Mouse (Mus musculus) kidney, embryonic 15.5 days (tissue): Measurements from ENCODE around the gene Atg7. TPM values are rescaled to one million over a fixed set of nuclear protein-coding genes. Genes with fewer than 3 reads are reported as not detected.
A peak's percentile ranks its signal among the peaks of the same experiment; 100 is the strongest.

Experiments
- ATAC-seq: fragments of 200-750 bp; cut with Nextera tagmentation; replicated peaks from 2 replicates; pipeline ENCODE4 v1.8.0; 2017; ENCODE audit warnings: moderate TSS enrichment; ENCODE audit not compliant: low FRiP score
- H3K27ac ChIP-seq: fragments of 300-500 bp; sonication (generic); 2 replicates; pipeline ENCODE4 v1.5.1; 2015; ENCODE audit warnings: mild to moderate bottlenecking, inconsistent platforms
- H3K27me3 ChIP-seq: fragments of 300-500 bp; sonication (generic); 2 replicates; pipeline ENCODE4 v1.6.1; 2015; ENCODE audit warnings: inconsistent platforms
- H3K36me3 ChIP-seq: fragments of 300-500 bp; sonication (generic); 2 replicates; pipeline ENCODE4 v1.6.1; 2015; ENCODE audit warnings: inconsistent platforms
- H3K4me1 ChIP-seq: fragments of 300-500 bp; sonication (generic); 2 replicates; pipeline ENCODE4 v1.6.1; 2015; ENCODE audit warnings: inconsistent platforms
- H3K4me2 ChIP-seq: fragments of 300-500 bp; sonication (generic); 2 replicates; pipeline ENCODE4 v1.6.1; 2015; ENCODE audit warnings: moderate library complexity, mild to moderate bottlenecking, inconsistent platforms
- H3K4me3 ChIP-seq: fragments of 300-500 bp; sonication (generic); replicated peaks from 2 replicates; pipeline ENCODE4 v1.5.1; 2015; ENCODE audit warnings: mild to moderate bottlenecking, inconsistent platforms
- H3K9ac ChIP-seq: fragments of 300-500 bp; sonication (generic); 2 replicates; pipeline ENCODE4 v1.6.1; 2015; ENCODE audit warnings: mild to moderate bottlenecking, inconsistent platforms
- H3K9me3 ChIP-seq: fragments of 300-500 bp; sonication (generic); replicated peaks from 2 replicates; pipeline ENCODE4 v1.6.1; 2016; ENCODE audit warnings: inconsistent platforms
- WGBS: fragments of 180-500 bp; shearing (Covaris S2); methylation state at CpG from one replicate; pipeline ENCODE4 v1.1.7; 2015; ENCODE audit warnings: mixed read lengths; 5-methylcytosine and 5-hydroxymethylcytosine counted together
- polyA plus RNA-seq: library from polyadenylated mRNA; unstranded; fragments of >200 nt; fragmentation: Nextera tagmentation; extraction: Ambion mirVana; gene quantifications from 2 replicates; pipeline ENCODE4 v1.2.1, GENCODE M21; 2015

The Atg7 gene
- polyA plus RNA-seq, 1 experiment from 2014 or later: 23.4 TPM

DNA sequence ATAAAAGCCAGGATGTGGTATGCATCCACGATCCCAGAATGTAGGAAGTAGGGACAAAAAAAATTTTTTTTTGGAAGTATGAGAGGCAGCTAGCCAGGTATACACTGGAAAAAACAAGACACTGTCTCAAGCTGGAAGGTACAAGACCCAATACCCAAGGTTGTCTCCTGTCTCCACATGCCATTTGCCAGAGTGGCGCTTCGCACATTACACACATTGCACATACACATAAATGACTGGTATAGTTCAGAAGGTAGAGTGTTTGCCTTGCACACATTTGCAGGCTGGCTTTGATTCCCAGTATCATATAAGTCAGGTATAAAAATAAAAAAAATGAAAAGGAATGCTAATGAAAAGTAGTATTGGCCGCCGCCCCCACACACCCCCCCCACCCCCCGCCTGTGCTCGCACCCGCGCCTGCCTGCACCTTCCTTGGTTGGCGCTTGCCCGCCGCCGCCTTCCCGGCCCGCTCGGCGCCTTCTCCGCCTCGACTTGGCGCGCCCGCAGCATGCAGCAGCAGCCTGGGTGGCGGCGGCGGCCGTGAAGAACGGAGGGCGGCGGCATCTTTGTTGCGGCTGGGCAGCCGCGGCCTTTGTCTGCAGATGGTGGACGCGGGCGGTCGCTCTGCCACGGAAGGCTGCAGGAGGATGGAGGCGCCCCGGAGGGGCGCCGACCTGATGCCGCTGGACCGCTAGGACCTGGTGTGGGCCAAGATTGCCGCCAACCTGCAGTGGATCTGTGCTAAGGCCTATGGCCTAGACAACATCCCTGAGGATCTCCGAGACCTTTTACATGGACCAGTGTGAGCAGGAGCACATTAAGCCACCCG, 95.2 kb downstream of the Atg7 start:
- peaks cover 9% of the 10 kb centered on the region for H3K27me3 ChIP-seq
- WGBS: 22% methylated on average over 41 of the region's 46 CpGs
- ATAC-seq: peak; percentile 25; the same call in 1 of the 2 replicates
- peak overlapping the region; percentile 44 for H3K9ac ChIP-seq
- peak overlapping the region; percentile 35 for H3K4me3 ChIP-seq
- peak overlapping the region; percentile 69 for H3K4me2 ChIP-seq
- H3K4me1 ChIP-seq: peaks cover 9% of the 10 kb centered on the region
- no peaks in the 10 kb centered on the region for H3K9me3 ChIP-seq
- H3K27ac ChIP-seq: no peak overlapping the region
- peaks cover 4% of the 10 kb centered on the region; the same call in 1 of the 2 replicates for H3K36me3 ChIP-seq

DNA sequence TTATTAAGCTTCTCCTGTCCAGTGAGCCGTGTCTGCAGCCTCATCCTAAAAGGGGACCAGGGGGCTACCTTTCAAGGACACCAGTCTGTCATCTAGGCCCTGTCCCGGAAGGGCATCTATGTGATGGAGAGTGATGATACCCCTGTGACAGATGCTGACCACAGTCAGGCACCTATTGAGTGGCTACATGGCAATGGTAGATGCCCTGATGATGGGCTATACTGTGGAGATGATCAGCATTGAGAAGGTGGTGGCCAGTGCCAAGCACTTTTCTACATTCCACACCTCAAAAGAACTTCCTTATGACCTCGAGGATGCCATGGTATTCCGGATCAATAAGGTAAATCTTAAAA, 95.8 kb downstream of the Atg7 start:
- ATAC-seq: no peak
- H3K4me2 ChIP-seq: peak overlapping the region; percentile 69
- no peaks in the 10 kb centered on the region for H3K9me3 ChIP-seq
- peaks cover 9% of the 10 kb centered on the region for H3K27me3 ChIP-seq
- peaks cover 4% of the 10 kb centered on the region; the same call in 1 of the 2 replicates for H3K36me3 ChIP-seq
- H3K4me1 ChIP-seq: peaks cover 9% of the 10 kb centered on the region
- peak overlapping the region; percentile 35; the same call in 1 of the 2 replicates for H3K4me3 ChIP-seq
- 85% methylated on average over 4 of the region's 4 CpGs for WGBS
- H3K27ac ChIP-seq: no peak overlapping the region
- H3K9ac ChIP-seq: peak overlapping the region; percentile 44; the same call in 1 of the 2 replicates

DNA sequence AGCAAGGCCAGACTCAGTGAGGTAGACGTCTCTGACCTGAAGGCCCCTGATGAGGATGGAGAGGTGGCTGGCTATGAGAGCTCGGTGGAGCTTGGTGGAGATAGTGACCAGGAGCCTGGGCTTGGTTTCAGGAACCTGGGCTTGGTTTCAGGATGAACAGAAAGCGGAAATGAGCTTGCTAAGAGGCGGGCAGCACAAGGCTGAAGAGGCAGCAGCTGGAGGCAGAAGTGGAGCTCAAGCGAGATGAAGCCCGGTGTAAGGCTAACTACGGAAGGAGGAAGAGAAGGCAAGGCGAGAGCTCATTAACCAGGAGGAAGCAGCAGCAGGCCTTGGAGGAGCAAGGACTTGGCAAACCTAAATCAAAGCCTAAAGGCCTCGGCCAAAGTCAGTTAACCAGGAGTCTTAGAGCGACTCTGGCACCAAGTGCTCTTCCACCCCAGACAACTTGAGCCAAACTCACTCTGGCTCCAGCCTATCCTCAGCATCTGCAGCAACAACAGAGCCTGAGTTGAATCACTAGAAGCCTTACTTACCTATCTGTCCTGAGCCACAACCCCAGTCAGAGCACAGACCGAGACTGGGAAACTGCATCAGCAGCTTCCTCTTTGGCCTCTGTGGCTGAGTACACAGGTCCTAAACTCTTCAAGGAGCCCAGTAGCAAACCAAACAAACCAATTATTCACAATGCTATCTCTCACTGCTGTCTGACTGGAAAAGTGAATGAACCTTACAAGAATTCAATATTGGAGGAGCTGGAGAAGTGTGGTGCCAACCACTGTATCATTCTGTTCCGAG, 99.5 kb downstream of the Atg7 start:
- Histone ChIP-seq H3K36me3 (no peaks in the 10 kb centered on the region), H3K9ac (no peak overlapping the region), H3K27ac (no peak overlapping the region), H3K4me3 (no peak overlapping the region), H3K4me1 (peaks cover 29% of the 10 kb centered on the region), H3K4me2 (no peak overlapping the region), H3K27me3 (peaks cover 4% of the 10 kb centered on the region; the same call in 1 of the 2 replicates), H3K9me3 (no peaks in the 10 kb centered on the region)
- no peak for ATAC-seq
- WGBS: 85% methylated on average over 12 of the region's 12 CpGs

DNA sequence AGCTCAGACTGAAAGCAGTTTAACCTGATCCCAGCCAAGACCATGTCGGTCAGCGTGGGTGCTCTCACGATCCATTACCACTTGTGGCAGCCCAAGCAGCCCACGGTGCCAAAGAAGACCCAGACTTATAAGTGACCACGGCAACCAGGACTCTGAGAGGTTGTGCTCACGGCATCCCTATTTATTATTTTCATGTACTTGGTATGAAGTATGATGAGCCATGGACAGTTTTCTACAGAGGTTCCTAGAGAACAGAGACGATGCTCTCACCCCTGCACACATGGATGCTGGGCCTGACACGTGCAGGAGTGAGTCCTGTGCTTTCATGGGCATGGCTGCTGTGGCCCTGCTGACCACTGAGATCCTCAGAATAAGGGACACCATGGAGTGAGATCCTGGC, 100.2 kb downstream of the Atg7 start:
- H3K4me3 ChIP-seq: no peak overlapping the region
- 87% methylated on average over 8 of the region's 8 CpGs for WGBS
- H3K9ac ChIP-seq: no peak overlapping the region
- ATAC-seq: no peak
- H3K27me3 ChIP-seq: no peaks in the 10 kb centered on the region
- no peak overlapping the region for H3K4me2 ChIP-seq
- peaks cover 26% of the 10 kb centered on the region for H3K4me1 ChIP-seq
- H3K27ac ChIP-seq: no peak overlapping the region
- no peaks in the 10 kb centered on the region for H3K9me3 ChIP-seq
- H3K36me3 ChIP-seq: no peaks in the 10 kb centered on the region

DNA sequence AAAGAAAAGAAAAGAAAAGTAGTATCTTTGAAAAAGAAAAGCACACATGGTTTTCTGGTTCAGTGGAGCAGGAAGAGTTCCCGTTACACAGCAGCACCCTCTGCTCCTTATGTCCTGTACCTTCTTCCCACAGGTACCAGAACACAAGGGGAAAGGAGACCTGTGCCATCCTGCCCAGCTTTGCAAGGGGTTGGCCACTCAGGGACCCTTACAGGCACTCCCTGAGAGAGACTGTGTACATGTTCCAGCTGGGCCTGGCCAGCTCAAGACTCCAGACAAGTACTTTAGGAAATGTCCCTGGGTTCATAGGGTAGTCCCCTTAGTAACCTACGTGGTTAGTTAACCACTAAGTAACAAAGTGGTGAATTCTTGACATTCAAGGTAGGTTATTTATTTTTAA, 100.9 kb downstream of the Atg7 start:
- Histone ChIP-seq H3K36me3 (no peaks in the 10 kb centered on the region), H3K27ac (no peak overlapping the region), H3K4me3 (no peak overlapping the region), H3K27me3 (no peaks in the 10 kb centered on the region), H3K9me3 (no peaks in the 10 kb centered on the region), H3K4me1 (peaks cover 19% of the 10 kb centered on the region; the same call in 1 of the 2 replicates), H3K9ac (no peak overlapping the region), H3K4me2 (no peak overlapping the region)
- ATAC-seq: no peak
- WGBS: 59% methylated on average over 2 of the region's 2 CpGs

DNA sequence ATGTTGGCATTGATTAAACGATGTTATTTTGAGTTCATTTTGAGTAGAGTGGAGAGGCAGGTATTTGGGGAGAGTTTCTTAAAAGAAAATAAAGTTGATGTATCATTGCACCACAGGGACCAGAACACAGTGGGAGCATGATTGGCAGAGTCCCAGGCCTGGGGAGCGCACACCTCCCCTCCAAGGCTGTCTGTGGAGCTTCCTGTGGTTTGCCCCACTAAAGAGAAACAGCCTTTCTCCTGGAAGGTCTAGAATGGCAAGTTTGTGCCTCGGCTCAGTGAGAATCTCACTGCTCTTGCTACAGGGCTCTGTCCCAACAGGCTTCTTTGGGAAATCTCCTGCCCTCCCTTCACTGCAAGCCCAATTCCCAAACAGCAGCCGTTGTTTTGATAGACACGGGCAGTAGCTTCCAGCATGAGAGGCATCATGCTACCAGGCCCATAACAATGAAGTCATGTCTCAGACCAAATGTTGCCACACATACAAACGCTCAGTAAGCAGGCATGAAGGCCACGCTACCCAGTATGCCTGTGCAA, 103.6 kb downstream of the Atg7 start:
- no peak for ATAC-seq

DNA sequence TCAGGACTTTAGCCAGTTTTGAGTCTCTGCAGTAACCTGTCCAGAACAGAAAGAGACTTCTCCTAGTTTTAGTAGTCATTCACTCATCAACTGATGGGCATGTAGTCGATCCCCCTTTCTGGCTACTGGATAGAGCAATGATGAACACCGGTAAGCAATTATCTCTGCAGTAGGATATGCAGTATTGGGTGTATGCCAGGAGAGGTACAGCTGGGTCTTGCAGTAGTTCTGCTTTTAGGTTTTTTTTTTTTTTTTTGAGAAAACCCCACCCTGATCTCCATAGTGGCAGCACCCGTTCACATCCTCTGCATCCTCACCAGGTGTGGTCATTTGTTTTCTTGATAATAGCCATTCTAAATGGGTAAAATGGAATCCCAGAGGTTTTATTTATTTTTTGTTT, 105.5 kb downstream of the Atg7 start:
- H3K9me3 ChIP-seq: no peaks in the 10 kb centered on the region
- H3K27ac ChIP-seq: no peak overlapping the region
- no peaks in the 10 kb centered on the region for H3K36me3 ChIP-seq
- no peaks in the 10 kb centered on the region for H3K27me3 ChIP-seq
- H3K4me3 ChIP-seq: no peak overlapping the region
- H3K4me2 ChIP-seq: no peak overlapping the region
- no peak for ATAC-seq
- 93% methylated on average over 3 of the region's 3 CpGs for WGBS
- peaks cover 19% of the 10 kb centered on the region; the same call in 1 of the 2 replicates for H3K4me1 ChIP-seq
- no peak overlapping the region for H3K9ac ChIP-seq

More for the DNA sequence above, 103.6 kb downstream of the Atg7 start:
- Histone ChIP-seq H3K4me3 (no peak overlapping the region), H3K36me3 (no peaks in the 10 kb centered on the region), H3K4me2 (no peak overlapping the region), H3K4me1 (peaks cover 19% of the 10 kb centered on the region; the same call in 1 of the 2 replicates), H3K9ac (no peak overlapping the region), H3K27ac (peak overlapping the region; percentile 32; the same call in 1 of the 2 replicates), H3K27me3 (no peaks in the 10 kb centered on the region), H3K9me3 (no peaks in the 10 kb centered on the region)
- WGBS: 56% methylated on average over 7 of the region's 7 CpGs

DNA sequence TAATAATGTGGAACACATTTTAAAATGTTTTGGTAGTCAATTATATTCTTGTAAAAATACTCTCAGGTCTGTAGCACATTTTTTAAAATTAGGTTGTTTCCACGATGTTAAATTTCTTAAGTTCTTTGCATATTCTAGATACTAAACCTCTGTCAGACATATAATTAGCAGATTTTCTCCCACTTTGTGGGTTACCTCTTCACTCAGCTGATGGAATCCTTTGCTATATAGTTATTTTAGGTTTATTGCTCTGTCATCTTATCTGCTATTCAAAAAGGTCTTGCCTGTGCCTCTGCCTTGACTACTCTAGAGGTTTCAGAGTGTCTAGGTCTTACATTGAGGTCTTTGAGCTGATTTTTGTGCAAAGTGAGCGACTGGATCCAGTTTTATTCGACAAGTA, 106.0 kb downstream of the Atg7 start:
- Histone ChIP-seq H3K4me3 (no peak overlapping the region), H3K9me3 (no peaks in the 10 kb centered on the region), H3K27me3 (no peaks in the 10 kb centered on the region), H3K36me3 (no peaks in the 10 kb centered on the region), H3K4me2 (no peak overlapping the region), H3K9ac (no peak overlapping the region), H3K27ac (no peak overlapping the region), H3K4me1 (peaks cover 18% of the 10 kb centered on the region; the same call in 1 of the 2 replicates)
- ATAC-seq: no peak
- WGBS: 92% methylated on average over 3 of the region's 3 CpGs

DNA sequence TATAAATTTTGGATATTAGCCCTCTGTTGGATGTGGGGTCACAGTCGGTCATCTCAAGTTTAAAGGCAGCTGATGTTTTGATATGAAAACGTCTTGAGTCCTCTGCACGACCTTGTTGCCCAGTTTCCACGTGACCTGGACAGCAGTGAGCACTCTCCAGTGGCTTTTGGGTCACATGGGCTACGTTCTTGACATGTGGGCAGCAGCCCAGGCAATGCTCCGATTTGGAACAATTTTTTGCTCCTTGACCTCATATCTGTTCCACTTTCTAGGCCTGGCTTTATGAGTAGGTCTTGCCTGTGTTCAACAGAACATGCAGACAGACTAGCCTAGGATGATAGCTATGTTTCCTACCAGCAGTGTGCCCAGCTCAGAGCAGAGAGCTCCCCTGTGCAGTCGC, 115.9 kb downstream of the Atg7 start:
- H3K9me3 ChIP-seq: no peaks in the 10 kb centered on the region
- no peaks in the 10 kb centered on the region for H3K4me1 ChIP-seq
- H3K4me3 ChIP-seq: no peak overlapping the region
- H3K27me3 ChIP-seq: no peaks in the 10 kb centered on the region
- no peak overlapping the region for H3K9ac ChIP-seq
- no peaks in the 10 kb centered on the region for H3K36me3 ChIP-seq
- no peak overlapping the region for H3K27ac ChIP-seq
- H3K4me2 ChIP-seq: no peak overlapping the region
- no peak for ATAC-seq
- WGBS: 73% methylated on average over 7 of the region's 7 CpGs

DNA sequence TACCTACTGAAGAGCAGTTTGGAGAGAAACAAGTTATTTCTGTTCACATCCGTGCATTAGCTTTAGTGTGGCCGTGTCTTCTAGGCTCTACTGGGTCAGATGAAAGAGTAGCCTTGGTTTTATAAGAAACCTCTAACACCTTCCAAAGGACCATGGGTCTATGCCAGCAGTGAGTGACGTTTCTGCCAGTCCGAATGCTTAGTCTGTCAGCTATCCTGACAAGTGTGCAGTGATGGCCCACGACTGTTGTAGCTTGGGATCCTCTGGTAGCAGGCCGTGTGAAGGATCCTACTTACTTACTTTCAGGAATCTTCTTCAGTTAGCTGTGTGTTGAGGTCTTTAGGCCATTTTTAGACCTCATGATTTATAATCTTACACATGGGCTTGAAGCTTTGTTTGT, 123.4 kb downstream of the Atg7 start:
- WGBS: 89% methylated on average over 6 of the region's 6 CpGs
- H3K4me2 ChIP-seq: no peak overlapping the region
- H3K4me1 ChIP-seq: no peaks in the 10 kb centered on the region
- H3K9ac ChIP-seq: no peak overlapping the region
- no peak overlapping the region for H3K27ac ChIP-seq
- ATAC-seq: no peak
- H3K36me3 ChIP-seq: no peaks in the 10 kb centered on the region
- H3K27me3 ChIP-seq: no peaks in the 10 kb centered on the region
- no peaks in the 10 kb centered on the region for H3K9me3 ChIP-seq
- no peak overlapping the region for H3K4me3 ChIP-seq

DNA sequence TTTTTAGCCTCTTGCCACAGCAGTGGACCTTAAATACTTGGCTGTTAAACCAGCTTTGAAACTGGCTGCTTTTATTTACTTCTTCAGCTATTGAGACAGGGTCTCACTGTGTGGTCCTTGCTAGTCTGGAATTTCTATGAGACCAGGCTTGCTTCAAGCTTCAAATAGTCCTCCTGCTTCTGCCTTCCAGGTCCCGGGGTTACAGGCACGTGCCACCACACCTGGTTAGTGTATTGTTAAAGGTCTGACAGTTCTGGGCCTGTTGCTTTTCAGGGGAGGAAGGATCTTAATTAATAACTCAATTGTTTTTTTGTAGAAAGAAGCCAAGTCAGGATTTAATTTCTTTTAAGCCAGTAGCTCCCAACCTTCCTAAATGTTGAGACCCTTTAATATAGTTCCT, 124.8 kb downstream of the Atg7 start:
- WGBS: 55% methylated on average over 2 of the region's 2 CpGs

DNA sequence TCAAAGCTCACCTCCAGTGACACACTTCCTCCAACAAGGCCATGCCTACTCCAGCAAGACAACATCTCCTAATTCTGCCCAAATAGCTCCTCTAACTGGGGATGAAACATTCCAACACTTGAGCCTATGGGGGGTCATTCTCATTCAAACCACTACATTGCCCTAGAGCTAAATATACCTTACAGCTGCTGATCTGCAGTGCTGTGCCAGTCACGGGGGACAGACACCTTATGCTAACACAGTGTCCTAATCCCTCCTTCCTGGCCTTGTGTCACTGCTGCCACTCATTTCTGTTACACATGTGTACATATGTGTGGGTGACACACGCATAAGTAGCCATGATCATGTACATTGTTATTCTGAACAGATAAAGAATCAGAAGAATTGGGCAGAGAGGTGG, 127.4 kb downstream of the Atg7 start:
- ATAC-seq: no peak
- no peak overlapping the region for H3K27ac ChIP-seq
- H3K9me3 ChIP-seq: no peaks in the 10 kb centered on the region
- no peak overlapping the region for H3K4me3 ChIP-seq
- no peaks in the 10 kb centered on the region for H3K4me1 ChIP-seq
- H3K9ac ChIP-seq: no peak overlapping the region
- no peaks in the 10 kb centered on the region for H3K36me3 ChIP-seq
- H3K27me3 ChIP-seq: no peaks in the 10 kb centered on the region
- WGBS: 80% methylated on average over 2 of the region's 2 CpGs
- H3K4me2 ChIP-seq: no peak overlapping the region

More for the DNA sequence above, 124.8 kb downstream of the Atg7 start:
- no peak overlapping the region for H3K4me2 ChIP-seq
- no peak overlapping the region for H3K4me3 ChIP-seq
- H3K27ac ChIP-seq: no peak overlapping the region
- H3K27me3 ChIP-seq: no peaks in the 10 kb centered on the region
- no peaks in the 10 kb centered on the region for H3K4me1 ChIP-seq
- no peaks in the 10 kb centered on the region for H3K36me3 ChIP-seq
- H3K9me3 ChIP-seq: no peaks in the 10 kb centered on the region
- ATAC-seq: no peak
- H3K9ac ChIP-seq: no peak overlapping the region
